Mouse (Mus musculus): ENCODE measurements around the gene Slc25a39.

- TF ChIP-seq POLR2A (IDR thresholded peaks at IDR 0.05; ENCODE audit: extremely low read depth, insufficient read depth, low read length) (no peak), CTCF (IDR thresholded peaks at IDR 0.05; ENCODE audit: extremely low read depth, insufficient read depth, low read length) (no peak)
Measured at GRCm38 (mm10) chr11:102396263-102396662, 11.5 kb downstream of the Slc25a39 start.
